In genomic region chr8:80880196-80881106, GRCm38 (mm10) we compare ENCODE assay signal across 8 mouse cellular contexts. TPM values are rescaled to one million over a fixed set of nuclear protein-coding genes. Genes with fewer than 3 reads are reported as not detected.
A peak's percentile ranks its signal among the peaks of the same experiment; 100 is the strongest.
DNase-seq lines count a peak whose midpoint lies in the region; ATAC-seq lines count a peak whose summit lies in the region.

Gab1 (minus strand) TSS chr8:80880519.

- no peaks in the 10 kb centered on the region for H3K9me3 ChIP-seq in hindbrain, embryonic 13.5 days

- peak; percentile 85 to 86 for DNase-seq in adrenal gland, adult 18-20 months (ENCODE audit: low spot score in 2 of 2)
- DNase-seq in cerebellum, postnatal 4 days (ENCODE audit: low spot score in 2 of 2): peak; percentile 79 to 90
- peak; percentile 90 for DNase-seq in gastrocnemius, adult 18-20 months (ENCODE audit: low spot score)
- DNase-seq in left cerebral cortex, adult 11 months (ENCODE audit: low spot score): peak; percentile 71
- peak; percentile 90 for DNase-seq in lung, postnatal 14 days
- peak; percentile 84 for DNase-seq in retina, postnatal 7 days (ENCODE audit: low read depth, low spot score)
- peak; percentile 66 for DNase-seq in urinary bladder, postnatal 10 days (ENCODE audit: low spot score)

- no peaks in the 10 kb centered on the region for H3K27me3 ChIP-seq in hindbrain, embryonic 13.5 days

- peaks cover 32% of the 10 kb centered on the region for H3K4me1 ChIP-seq in hindbrain, embryonic 13.5 days (replicated peaks)

- peak within 1 kb of the TSS; percentile 87 for H3K4me3 ChIP-seq in hindbrain, embryonic 13.5 days

- H3K36me3 ChIP-seq in hindbrain, embryonic 13.5 days: no peaks in the 10 kb centered on the region

- peak within 1 kb of the TSS; percentile 70 for H3K4me2 ChIP-seq in hindbrain, embryonic 13.5 days

- H3K9ac ChIP-seq in hindbrain, embryonic 13.5 days: peak within 1 kb of the TSS; percentile 86

- WGBS in hindbrain, embryonic 13.5 days: under 1% methylated on average over 61 of the region's 70 CpGs

- peak; percentile 97 for ATAC-seq in hindbrain, embryonic 13.5 days (ENCODE audit: low FRiP score)

- peak within 1 kb of the TSS; percentile 94 for H3K27ac ChIP-seq in hindbrain, embryonic 13.5 days

RNA-seq across cellular contexts. Expression of gene Gab1, which starts in this region (rescaled TPM):
- 10 to 100 TPM; 15.8 to 16.0 TPM for total RNA-seq in adrenal gland, adult 18-20 months (2021)
- 10 to 100 TPM; 10.6 to 11.9 TPM for total RNA-seq in gastrocnemius, adult 18-20 months (2021)
- 9.7 and 10.4 TPM in 2 replicates for polyA plus RNA-seq in hindbrain, embryonic 13.5 days (2015; fragmentation: Nextera tagmentation; extraction: Ambion mirVana)

Comparison
In these comparisons a context has a peak if more than half of its experiments do, and no peak if none do; other contexts are left out.
1. Peak in every context shown above with its lines: DNase-seq, ATAC-seq, H3K4me3 ChIP-seq and H3K27ac ChIP-seq.